Mouse (Mus musculus): ENCODE data around the gene Hmgb4. TPM values are rescaled to one million over a fixed set of nuclear protein-coding genes. Genes with fewer than 3 reads are reported as not detected.

Hmgb4 gene
- polyA plus RNA-seq, 1 experiment from 2014 or later = not detected

DNA sequence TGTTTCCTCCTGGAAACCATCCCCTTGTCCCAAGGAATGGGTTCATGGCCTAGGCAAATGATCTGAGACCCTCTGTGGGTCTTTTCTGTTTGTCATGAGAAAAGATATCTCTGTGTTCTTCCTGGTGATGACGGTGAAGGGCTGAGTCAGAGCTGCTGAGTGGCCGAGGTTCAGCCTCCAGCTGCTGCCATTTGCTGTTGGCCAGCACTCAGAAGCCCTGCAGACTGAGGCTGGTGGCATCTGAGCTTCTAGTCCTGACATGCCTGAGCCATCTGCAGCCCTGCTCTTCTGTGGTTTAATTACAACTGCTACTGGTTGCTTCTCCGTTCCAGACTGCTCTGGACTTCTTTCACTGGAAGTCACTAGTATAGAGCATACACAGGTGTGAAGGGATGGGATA lies 4.6 kb upstream of the Hmgb4 start:
- WGBS = 71% methylated on average over 3 of the region's 3 CpGs
- Histone ChIP-seq H3K4me3 (no peak overlapping the region), H3K9ac (no peak overlapping the region), H3K27ac (no peak overlapping the region), H3K36me3 (no peaks in the 10 kb centered on the region), H3K4me2 (no peak overlapping the region), H3K27me3 (no peaks in the 10 kb centered on the region), H3K4me1 (replicated peaks) (no peaks in the 10 kb centered on the region), H3K9me3 (replicated peaks) (no peaks in the 10 kb centered on the region)
- ATAC-seq (replicated peaks; ENCODE audit: insufficient number of reproducible peaks, insufficient read depth, low FRiP score, low read depth) = no peak

DNA sequence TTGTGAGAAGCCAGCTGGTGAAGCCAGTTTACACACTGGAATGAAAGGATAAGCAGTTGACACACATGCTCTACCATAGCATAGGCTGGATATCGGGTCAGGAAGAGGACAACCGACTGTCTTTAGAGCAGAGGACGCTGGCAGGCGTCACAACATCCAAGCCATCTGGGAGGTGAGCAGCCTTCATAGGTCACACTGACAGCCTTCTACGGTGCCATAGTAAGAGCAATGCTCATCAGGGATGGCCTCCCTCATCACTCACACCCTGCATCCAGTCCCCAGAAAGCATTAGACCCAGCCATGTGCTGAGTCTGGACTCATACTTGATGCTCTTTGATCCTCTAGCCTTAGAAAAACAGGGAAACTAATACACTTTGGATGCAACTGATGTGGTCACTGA lies 3.7 kb upstream of the Hmgb4 start:
- WGBS = 84% methylated on average over 5 of the region's 5 CpGs
- Histone ChIP-seq H3K27ac (no peak overlapping the region), H3K4me3 (no peak overlapping the region), H3K4me2 (no peak overlapping the region), H3K9ac (no peak overlapping the region), H3K27me3 (no peaks in the 10 kb centered on the region), H3K4me1 (replicated peaks) (no peaks in the 10 kb centered on the region), H3K9me3 (replicated peaks) (no peaks in the 10 kb centered on the region), H3K36me3 (no peaks in the 10 kb centered on the region)
- ATAC-seq (replicated peaks; ENCODE audit: insufficient number of reproducible peaks, insufficient read depth, low FRiP score, low read depth) = no peak

DNA sequence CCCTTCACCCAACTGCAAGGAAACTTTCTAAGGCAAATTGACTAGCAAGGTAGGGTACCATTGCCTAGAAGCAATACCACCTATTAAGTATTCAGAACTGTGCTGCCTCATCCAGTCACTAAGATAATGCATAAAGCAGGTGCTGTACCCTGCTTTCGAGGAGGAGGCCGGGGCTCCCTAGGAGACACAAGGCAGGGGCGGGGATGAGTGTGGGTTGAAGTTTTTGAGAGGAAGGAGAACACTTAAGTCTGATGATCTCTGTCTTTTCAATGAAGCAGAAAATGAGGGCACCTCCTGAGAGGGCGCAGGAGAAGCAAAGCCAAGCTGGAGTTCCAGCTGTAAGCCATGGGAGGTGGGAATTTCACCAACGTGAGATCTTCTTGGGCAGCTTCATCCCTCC lies 1.5 kb downstream of the Hmgb4 start:
- no peaks in the 10 kb centered on the region for H3K27me3 ChIP-seq
- 69% methylated on average over 5 of the region's 5 CpGs for whole genome bisulfite sequencing
- H3K4me1 ChIP-seq (replicated peaks) = no peaks in the 10 kb centered on the region
- H3K4me3 ChIP-seq = no peak overlapping the region
- no peak overlapping the region for H3K27ac ChIP-seq
- no peaks in the 10 kb centered on the region for H3K9me3 ChIP-seq (replicated peaks)
- H3K4me2 ChIP-seq = no peak overlapping the region
- ATAC-seq (replicated peaks; ENCODE audit: insufficient number of reproducible peaks, insufficient read depth, low FRiP score, low read depth) = no peak
- H3K9ac ChIP-seq = no peak overlapping the region
- H3K36me3 ChIP-seq = no peaks in the 10 kb centered on the region

DNA sequence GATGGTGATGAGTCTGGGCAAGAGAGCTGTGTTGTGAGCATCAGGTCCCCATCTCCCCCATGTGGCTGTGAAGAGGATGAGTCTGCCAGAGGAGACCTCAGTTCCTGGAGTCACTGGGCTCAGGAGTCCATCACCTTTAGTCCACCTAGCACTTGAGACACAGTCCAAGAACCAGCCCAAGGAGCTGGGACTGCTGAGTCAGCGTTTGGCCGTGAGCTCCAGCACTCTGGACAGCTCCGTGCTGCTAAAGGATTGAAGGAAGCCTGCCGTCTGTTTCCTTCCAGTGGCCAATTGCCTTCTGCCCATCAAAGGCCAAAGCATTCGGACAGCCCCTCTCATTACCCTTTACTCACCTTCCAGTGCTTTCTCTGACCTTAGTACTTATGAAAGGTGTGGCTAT lies 12.1 kb downstream of the Hmgb4 start:
- Histone ChIP-seq H3K4me1 (replicated peaks) (no peaks in the 10 kb centered on the region), H3K4me3 (no peak overlapping the region), H3K9ac (no peak overlapping the region), H3K9me3 (replicated peaks) (no peaks in the 10 kb centered on the region), H3K36me3 (no peaks in the 10 kb centered on the region), H3K27me3 (no peaks in the 10 kb centered on the region), H3K27ac (no peak overlapping the region), H3K4me2 (no peak overlapping the region)
- no peak for ATAC-seq (replicated peaks; ENCODE audit: insufficient number of reproducible peaks, insufficient read depth, low FRiP score, low read depth)
- WGBS = 16% methylated on average over 5 of the region's 5 CpGs

DNA sequence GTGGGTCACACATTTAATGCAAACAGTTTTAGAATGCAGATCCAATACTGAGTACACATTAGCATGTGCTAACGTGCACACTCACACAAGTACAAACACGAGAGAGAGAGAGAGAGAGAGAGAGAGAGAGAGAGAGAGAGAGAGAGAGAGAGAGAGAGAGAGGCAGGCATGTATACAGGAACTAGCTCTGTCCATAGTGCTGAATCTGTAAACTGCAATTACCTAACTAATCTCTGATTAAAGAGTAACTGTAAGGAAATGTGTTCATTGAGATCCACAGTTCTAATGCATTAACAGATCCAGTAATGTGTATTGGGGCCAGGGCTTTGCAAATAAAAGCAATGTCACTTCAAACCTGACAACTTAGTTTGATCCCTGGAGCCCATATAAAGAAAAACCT lies 15.6 kb downstream of the Hmgb4 start:
- no peaks in the 10 kb centered on the region for H3K4me1 ChIP-seq (replicated peaks)
- H3K4me2 ChIP-seq = no peak overlapping the region
- H3K9me3 ChIP-seq (replicated peaks) = no peaks in the 10 kb centered on the region
- WGBS = 30% methylated on average over 2 of the region's 2 CpGs
- no peak overlapping the region for H3K4me3 ChIP-seq
- H3K27ac ChIP-seq = no peak overlapping the region
- H3K27me3 ChIP-seq = no peaks in the 10 kb centered on the region
- H3K9ac ChIP-seq = no peak overlapping the region
- H3K36me3 ChIP-seq = no peaks in the 10 kb centered on the region
- no peak for ATAC-seq (replicated peaks; ENCODE audit: insufficient number of reproducible peaks, insufficient read depth, low FRiP score, low read depth)

DNA sequence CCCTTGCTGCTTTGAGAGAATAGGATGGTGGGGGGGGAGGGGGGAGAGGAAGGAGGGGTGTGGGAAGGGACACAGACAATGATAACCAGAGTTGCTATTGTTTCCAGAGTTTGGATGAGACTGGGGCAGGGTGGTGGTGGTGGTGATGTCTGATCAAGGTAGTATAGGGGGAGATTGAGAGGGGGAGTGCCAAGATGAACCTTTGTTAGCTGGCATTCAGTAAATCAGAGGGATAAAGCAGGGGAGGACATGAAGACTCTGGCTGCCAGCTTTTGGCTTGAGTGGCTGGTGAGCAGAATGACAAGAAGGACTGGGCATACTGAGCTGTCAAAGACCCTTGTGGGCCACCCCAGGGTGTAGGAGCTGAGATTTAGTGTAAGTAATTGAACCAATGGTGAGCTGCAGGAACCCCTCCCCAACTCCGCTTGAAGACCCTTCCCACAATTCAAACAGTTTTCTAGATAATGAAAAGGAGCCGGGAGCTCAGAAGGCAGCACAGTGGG lies 18.9 kb downstream of the Hmgb4 start:
- H3K4me2 ChIP-seq = no peak overlapping the region
- no peak for ATAC-seq (replicated peaks; ENCODE audit: insufficient number of reproducible peaks, insufficient read depth, low FRiP score, low read depth)
- H3K27ac ChIP-seq = no peak overlapping the region
- WGBS = 59% methylated on average over 2 of the region's 2 CpGs
- H3K4me1 ChIP-seq (replicated peaks) = no peaks in the 10 kb centered on the region
- no peaks in the 10 kb centered on the region for H3K36me3 ChIP-seq
- no peaks in the 10 kb centered on the region for H3K27me3 ChIP-seq
- no peak overlapping the region for H3K4me3 ChIP-seq
- H3K9me3 ChIP-seq (replicated peaks) = no peaks in the 10 kb centered on the region
- no peak overlapping the region for H3K9ac ChIP-seq

DNA sequence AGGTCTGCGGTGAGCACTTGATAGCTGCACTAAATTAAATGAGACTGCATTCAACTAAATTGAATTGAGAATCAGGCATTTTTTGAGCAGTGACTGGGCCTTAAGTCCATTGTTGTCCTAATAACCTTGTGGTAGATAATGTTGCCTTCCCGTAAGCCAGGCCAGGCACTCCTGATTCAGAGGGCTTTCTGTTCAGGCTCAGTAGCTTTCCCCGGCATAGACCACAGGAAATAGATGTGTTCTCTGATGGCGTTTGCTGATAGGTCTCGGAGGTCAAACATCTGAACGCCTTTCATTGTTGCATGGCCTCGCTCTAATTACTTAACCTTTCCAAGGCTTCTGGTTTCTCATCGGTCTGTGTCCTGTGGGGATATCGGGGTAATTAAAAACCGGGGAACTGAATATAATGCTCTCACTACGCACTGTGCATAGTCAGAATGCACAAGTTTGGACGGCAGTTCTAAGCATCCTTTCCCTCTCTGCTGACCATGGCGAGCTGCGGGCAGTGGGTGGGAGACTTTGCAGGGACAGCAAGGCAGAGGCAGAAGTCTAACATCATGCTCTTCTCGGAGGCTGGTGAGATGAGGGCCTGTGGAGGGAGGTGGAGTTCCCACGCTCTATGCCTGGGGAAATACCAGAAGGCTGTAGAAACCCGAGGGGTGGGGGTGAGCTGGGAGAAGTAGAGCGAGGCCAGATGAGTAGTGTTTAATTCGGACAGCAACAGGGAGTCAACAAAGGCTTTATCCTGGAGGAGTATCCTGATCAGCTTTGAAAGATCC lies 19.5 kb downstream of the Hmgb4 start:
- Histone ChIP-seq H3K4me3 (no peak overlapping the region), H3K9me3 (replicated peaks) (no peaks in the 10 kb centered on the region), H3K4me1 (replicated peaks) (no peaks in the 10 kb centered on the region), H3K27me3 (no peaks in the 10 kb centered on the region), H3K27ac (no peak overlapping the region), H3K36me3 (no peaks in the 10 kb centered on the region), H3K4me2 (no peak overlapping the region), H3K9ac (no peak overlapping the region)
- ATAC-seq (replicated peaks; ENCODE audit: insufficient number of reproducible peaks, insufficient read depth, low FRiP score, low read depth) = no peak
- WGBS = 53% methylated on average over 19 of the region's 19 CpGs

DNA sequence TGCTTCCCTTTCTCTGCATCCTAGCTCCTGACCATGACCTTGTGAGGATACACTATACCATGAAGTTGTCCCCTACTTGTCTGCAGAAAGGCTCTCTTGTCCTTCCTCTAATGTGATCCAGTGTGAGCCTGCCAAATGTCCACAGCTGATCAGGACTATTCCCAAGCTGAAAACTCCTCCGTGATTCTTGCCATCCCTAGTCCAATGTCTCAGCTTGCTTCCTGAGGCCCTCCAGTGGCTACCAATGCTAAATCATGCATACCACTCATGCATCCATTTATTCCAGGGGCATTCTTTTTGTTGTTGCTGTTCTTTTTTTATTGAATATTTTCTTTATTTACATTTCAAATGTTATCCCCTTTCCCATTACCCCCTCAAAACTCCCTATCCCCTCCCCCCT lies 21.6 kb downstream of the Hmgb4 start:
- H3K36me3 ChIP-seq = no peaks in the 10 kb centered on the region
- no peak for ATAC-seq (replicated peaks; ENCODE audit: insufficient number of reproducible peaks, insufficient read depth, low FRiP score, low read depth)
- WGBS = 52% methylated on average over 1 of the region's 1 CpGs

DNA sequence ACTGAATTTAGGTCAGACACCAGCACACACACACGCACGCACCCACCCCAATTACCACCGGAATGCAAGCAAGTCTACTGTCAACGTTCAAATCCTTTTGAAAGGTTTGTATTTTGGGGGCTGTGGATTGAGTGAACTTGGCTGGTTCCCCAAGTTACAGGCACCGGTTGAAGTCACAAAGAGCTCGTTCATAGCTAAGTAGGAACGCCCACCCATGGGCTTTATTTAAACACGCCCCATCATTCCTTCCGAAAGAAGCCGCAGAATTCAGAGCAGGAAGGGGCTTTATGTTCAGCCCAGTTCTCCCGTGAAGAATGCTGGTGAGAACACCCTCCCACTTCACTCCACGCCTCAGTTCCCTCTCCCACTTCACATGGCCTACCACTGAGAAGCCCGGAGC lies 27.3 kb downstream of the Hmgb4 start:
- Histone ChIP-seq H3K27me3 (no peaks in the 10 kb centered on the region), H3K9ac (no peak overlapping the region), H3K4me1 (replicated peaks) (no peaks in the 10 kb centered on the region), H3K36me3 (no peaks in the 10 kb centered on the region), H3K4me2 (no peak overlapping the region), H3K9me3 (replicated peaks) (no peaks in the 10 kb centered on the region), H3K4me3 (no peak overlapping the region), H3K27ac (no peak overlapping the region)
- WGBS = 79% methylated on average over 13 of the region's 13 CpGs
- no peak for ATAC-seq (replicated peaks; ENCODE audit: insufficient number of reproducible peaks, insufficient read depth, low FRiP score, low read depth)

More for the DNA sequence above, 21.6 kb downstream of the Hmgb4 start:
- H3K9me3 ChIP-seq (replicated peaks) = no peaks in the 10 kb centered on the region
- H3K4me1 ChIP-seq (replicated peaks) = no peaks in the 10 kb centered on the region
- no peak overlapping the region for H3K27ac ChIP-seq
- no peak overlapping the region for H3K4me2 ChIP-seq
- no peaks in the 10 kb centered on the region for H3K27me3 ChIP-seq
- H3K9ac ChIP-seq = no peak overlapping the region
- no peak overlapping the region for H3K4me3 ChIP-seq

DNA sequence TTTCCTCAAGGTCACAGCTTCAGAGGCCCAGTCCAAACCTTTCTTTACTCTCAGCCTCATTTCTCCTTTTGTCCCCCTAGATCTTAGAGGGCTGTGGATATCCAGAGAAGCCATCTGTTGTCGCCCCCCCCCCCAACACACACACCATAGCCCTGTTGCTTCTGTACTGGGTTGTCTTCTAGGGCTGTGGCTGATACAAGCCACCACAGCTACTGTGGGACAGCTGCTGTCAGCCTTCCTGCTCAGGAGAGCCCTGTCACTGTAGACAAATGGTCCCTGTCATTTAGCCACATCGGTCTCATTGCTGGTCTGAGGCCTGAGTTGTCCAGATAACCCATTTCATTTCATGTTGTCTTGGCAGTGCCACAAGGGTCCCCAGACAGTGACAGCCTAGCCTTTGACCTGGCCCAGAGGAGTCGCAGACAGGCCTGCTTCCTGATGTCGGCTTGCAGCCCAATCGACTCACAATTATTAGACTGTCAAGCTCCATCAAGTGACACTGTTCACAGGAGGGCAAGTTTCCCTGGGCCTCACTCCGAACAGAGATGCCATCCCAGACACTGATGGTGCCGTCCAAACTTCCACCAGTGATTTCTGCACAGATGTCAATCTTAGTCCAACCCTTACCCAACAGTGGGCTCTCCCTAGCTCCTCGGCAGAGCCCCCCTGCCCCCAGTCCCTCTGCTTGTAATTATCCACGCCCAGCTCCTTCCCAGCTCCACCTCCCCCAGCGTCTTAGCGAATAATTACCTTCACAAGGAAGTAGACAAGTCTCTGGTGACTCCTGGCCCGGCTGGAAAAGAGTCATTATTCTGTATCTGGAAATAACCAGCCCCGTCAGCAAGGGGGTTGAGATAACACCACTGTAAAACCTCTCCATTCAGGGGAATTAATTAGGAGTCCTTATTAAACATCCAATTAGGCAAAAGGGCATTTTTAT lies 33.1 kb downstream of the Hmgb4 start:
- H3K4me2 ChIP-seq = no peak overlapping the region
- 36% methylated on average over 13 of the region's 13 CpGs for WGBS
- no peaks in the 10 kb centered on the region for H3K27me3 ChIP-seq
- H3K9ac ChIP-seq = no peak overlapping the region
- H3K27ac ChIP-seq = no peak overlapping the region
- H3K4me3 ChIP-seq = no peak overlapping the region
- no peaks in the 10 kb centered on the region for H3K36me3 ChIP-seq
- ATAC-seq (replicated peaks; ENCODE audit: insufficient number of reproducible peaks, insufficient read depth, low FRiP score, low read depth) = no peak
- no peaks in the 10 kb centered on the region for H3K4me1 ChIP-seq (replicated peaks)
- H3K9me3 ChIP-seq (replicated peaks) = no peaks in the 10 kb centered on the region

DNA sequence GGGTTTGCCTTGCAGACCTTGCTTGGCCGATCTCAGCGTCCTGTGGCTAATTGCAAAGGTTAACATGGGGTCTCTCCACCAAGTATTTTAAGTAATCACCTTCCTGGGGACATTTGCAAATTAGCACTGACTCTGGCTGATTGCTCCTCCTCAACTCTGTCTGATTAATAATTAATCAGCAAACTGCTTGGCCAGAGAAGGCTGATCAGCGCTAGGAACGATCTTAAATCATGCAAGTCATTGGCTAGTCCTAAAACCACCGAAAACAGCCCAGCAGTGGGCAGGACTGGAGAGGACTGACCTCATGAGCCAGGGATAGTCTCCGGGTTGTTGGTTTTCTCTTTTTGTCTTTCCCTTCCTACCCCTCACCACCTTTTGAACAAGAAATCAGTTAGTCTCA lies 36.3 kb downstream of the Hmgb4 start:
- Histone ChIP-seq H3K4me1 (replicated peaks) (no peaks in the 10 kb centered on the region), H3K27ac (no peak overlapping the region), H3K9me3 (replicated peaks) (no peaks in the 10 kb centered on the region), H3K4me2 (no peak overlapping the region), H3K4me3 (no peak overlapping the region), H3K27me3 (no peaks in the 10 kb centered on the region), H3K36me3 (no peaks in the 10 kb centered on the region), H3K9ac (no peak overlapping the region)
- WGBS = 68% methylated on average over 6 of the region's 6 CpGs
- no peak for ATAC-seq (replicated peaks; ENCODE audit: insufficient number of reproducible peaks, insufficient read depth, low FRiP score, low read depth)
